Mouse (Mus musculus) heart, adult 2 months (tissue): ENCODE measurements around the gene Rgsl1. TPM values are rescaled to one million over a fixed set of nuclear protein-coding genes. Genes with fewer than 3 reads are reported as not detected.
"Not testable (repeated sequence)": the region's sequence is repeated elsewhere in the genome, so short reads cannot be mapped to it uniquely, and the experiment has no call there.

Experiments used
- DNase-seq, 2 experiments: peaks; one replicate each; pipeline ENCODE4 v3.0.0; 2021
- H3K27ac ChIP-seq: fragments of 200-600 bp; 2 replicates; pipeline ENCODE4 v1.8.1; 2022
- H3K27me3 ChIP-seq: fragments of 200-500 bp; 2 replicates; pipeline ENCODE4 v1.6.1; 2012; ENCODE audit warnings: mild to moderate bottlenecking, low read length, inconsistent platforms, mixed read lengths; ENCODE audit not compliant: control insufficient read depth, insufficient read depth
- H3K36me3 ChIP-seq: fragments of 200-500 bp; 2 replicates; pipeline ENCODE4 v1.6.1; 2012; ENCODE audit warnings: low read length, inconsistent platforms; ENCODE audit not compliant: control insufficient read depth, insufficient read depth
- H3K4me1 ChIP-seq: fragments of 200-500 bp; 2 replicates; pipeline ENCODE4 v1.6.1; 2011; ENCODE audit warnings: low read length; ENCODE audit not compliant: control insufficient read depth, insufficient read depth
- H3K4me3 ChIP-seq: fragments of 200-600 bp; 2 replicates; pipeline ENCODE4 v1.8.1; 2022
- H3K79me2 ChIP-seq: fragments of 200-500 bp; replicated peaks from 2 replicates; pipeline ENCODE4 v1.6.1; 2012; ENCODE audit warnings: mild to moderate bottlenecking, inconsistent platforms, low read length, moderate library complexity, mixed read lengths; ENCODE audit not compliant: control insufficient read depth, insufficient read depth
- H3K9ac ChIP-seq: fragments of 200-500 bp; 2 replicates; pipeline ENCODE4 v1.6.1; 2012; ENCODE audit warnings: low read depth, mild to moderate bottlenecking, control low read depth, inconsistent platforms, low read length, mixed read lengths
- CTCF ChIP-seq: fragments of 200-600 bp; IDR thresholded peaks from 2 replicates; pipeline ENCODE4 v1.8.1; 2022; ENCODE audit warnings: antibody characterized with exemption, mild to moderate bottlenecking, moderate library complexity
- EP300 ChIP-seq: fragments of 200-500 bp; IDR thresholded peaks from 2 replicates; pipeline ENCODE4 v1.6.1; 2011; ENCODE audit warnings: low read depth, low read length, control low read depth; ENCODE audit not compliant: insufficient read depth
- POLR2A ChIP-seq: fragments of 200-500 bp; IDR thresholded peaks from 2 replicates; pipeline ENCODE4 v1.6.1; 2011; ENCODE audit warnings: mild to moderate bottlenecking, low read depth, low read length, control low read depth; ENCODE audit not compliant: insufficient read depth
- WGBS: fragments of 180-500 bp; shearing (Covaris S2); methylation state at CpG from one replicate; pipeline ENCODE4 v1.1.7; 2018; 5-methylcytosine and 5-hydroxymethylcytosine counted together
- intact Hi-C: fragments of 180-260 bp; cut with DNase I; formaldehyde crosslinking; loops from one replicate; pipeline ENCODE4 v1.15.1; 2025
- polyA plus RNA-seq: library from polyadenylated mRNA; depleted of rRNA; stranded (reverse); fragments of >200 nt; gene quantifications from 2 replicates; pipeline ENCODE4 v1.2.3, GENCODE M21; 2012
- total RNA-seq, 2 experiments: library from RNA; stranded (reverse); gene quantifications; 2 replicates each; pipeline ENCODE4 v1.2.3; 2021

Rgsl1 gene
- total and polyA plus RNA-seq, 3 experiments = not detected

DNA sequence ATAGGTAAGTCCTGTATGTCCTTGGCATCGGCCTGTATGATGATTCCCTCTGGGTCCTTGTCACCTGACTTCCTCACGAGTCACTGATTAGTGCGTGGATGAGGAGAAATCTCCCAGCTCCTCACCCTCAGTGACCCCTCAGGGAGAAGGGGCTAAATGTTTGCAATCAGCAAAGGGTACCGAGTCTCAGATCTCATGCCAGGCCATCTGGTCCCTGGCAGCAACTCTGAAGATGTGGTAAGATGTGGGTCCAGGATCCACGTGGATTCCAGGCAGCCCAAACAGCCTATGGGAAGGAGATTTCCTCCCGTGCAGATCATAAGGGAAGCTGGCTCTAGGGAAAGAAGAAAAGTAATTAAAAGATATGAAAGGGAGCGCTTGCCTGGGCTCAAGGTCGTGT is 12.0 kb upstream of the Rgsl1 start:
- Histone ChIP-seq H3K4me1 (no peaks in the 10 kb centered on the region), H3K9ac (no peak overlapping the region), H3K4me3 (no peak overlapping the region), H3K27me3 (no peaks in the 10 kb centered on the region), H3K36me3 (no peaks in the 10 kb centered on the region), H3K27ac (no peak overlapping the region), H3K79me2 (no peaks in the 10 kb centered on the region)
- intact Hi-C loops = no loop called here
- WGBS = 67% methylated on average over 8 of the region's 8 CpGs
- no peak for DNase-seq
- TF ChIP-seq POLR2A (no peak), EP300 (no peak), CTCF (no peak)

DNA sequence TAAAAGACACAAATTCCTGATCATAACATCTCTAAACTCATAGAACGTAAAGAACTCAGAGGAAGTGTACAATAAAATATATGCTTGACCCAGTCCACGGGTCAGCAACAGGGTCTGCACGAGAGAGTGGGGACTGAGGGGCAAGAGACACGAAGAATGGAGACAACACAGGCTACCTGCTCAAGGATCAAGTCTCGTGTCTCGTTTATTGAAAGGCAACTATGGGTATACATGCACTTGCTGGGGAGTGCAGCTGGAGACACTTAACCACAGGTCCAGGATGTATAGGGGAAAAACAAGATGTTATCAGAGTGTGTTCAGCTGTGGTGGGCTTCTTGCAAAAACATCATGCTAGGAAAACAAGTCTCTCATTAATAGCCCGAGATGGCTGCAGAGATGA is 8.8 kb upstream of the Rgsl1 start:
- H3K27ac ChIP-seq, H3K9ac ChIP-seq, H3K4me3 ChIP-seq, H3K36me3 ChIP-seq, H3K27me3 ChIP-seq, DNase-seq, H3K79me2 ChIP-seq, intact Hi-C loops, H3K4me1 ChIP-seq: not testable (repeated sequence)
- 62% methylated on average over 7 of the region's 7 CpGs for WGBS

DNA sequence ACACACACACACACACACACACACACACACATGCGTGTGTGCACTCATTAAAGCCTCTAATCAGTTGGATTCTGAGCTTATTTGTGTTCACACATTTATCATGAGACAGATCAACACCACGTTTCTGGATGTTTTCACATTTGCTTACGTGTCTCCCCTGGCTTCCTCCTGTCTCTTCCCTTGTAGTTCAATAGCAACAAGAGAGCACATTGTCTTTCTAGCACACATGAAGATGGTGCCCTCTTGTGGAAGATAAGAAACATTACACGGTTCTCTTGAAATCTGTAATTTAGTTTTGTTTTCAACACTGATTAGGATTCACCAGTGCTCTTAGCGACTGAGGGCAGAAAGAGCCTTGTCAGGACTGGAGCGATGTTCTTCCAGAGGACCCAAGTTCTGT is 2.9 kb upstream of the Rgsl1 start:
- Histone ChIP-seq H3K79me2 (no peaks in the 10 kb centered on the region), H3K4me1 (peaks cover 1% of the 10 kb centered on the region; the same call in 1 of the 2 replicates), H3K4me3 (no peak overlapping the region), H3K27ac (no peak overlapping the region), H3K36me3 (no peaks in the 10 kb centered on the region), H3K27me3 (no peaks in the 10 kb centered on the region), H3K9ac (no peak overlapping the region)
- intact Hi-C loops = no loop called here
- DNase-seq = no peak
- 19% methylated on average over 6 of the region's 6 CpGs for WGBS
- TF ChIP-seq POLR2A (no peak), EP300 (no peak), CTCF (peak; percentile 71)

DNA sequence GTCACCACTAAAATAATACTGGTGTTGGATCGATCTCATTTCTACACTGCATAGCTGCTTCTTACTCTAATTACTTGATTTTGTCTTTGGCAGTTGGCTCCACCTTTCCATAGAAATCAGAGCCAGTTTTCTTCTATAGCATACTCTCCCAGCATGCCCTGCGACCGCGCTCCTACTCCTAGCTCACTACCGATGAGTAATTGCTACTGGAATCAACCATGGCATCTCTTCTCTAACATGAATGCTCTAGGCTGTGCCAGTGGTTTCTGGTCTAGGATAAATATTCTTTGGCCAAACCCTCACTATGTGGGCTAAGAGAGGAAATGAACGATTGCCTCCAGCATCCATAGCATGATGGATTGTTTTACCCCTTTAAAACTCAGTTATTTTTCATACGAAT is 2.5 kb upstream of the Rgsl1 start:
- Histone ChIP-seq H3K4me1 (peaks cover 1% of the 10 kb centered on the region; the same call in 1 of the 2 replicates), H3K4me3 (no peak overlapping the region), H3K36me3 (no peaks in the 10 kb centered on the region), H3K9ac (no peak overlapping the region), H3K27me3 (no peaks in the 10 kb centered on the region), H3K27ac (no peak overlapping the region), H3K79me2 (no peaks in the 10 kb centered on the region)
- DNase-seq = no peak
- TF ChIP-seq POLR2A = no peak
- no peak for TF ChIP-seq EP300
- TF ChIP-seq CTCF = no peak
- intact Hi-C loops = no loop called here
- WGBS = 78% methylated on average over 7 of the region's 7 CpGs

DNA sequence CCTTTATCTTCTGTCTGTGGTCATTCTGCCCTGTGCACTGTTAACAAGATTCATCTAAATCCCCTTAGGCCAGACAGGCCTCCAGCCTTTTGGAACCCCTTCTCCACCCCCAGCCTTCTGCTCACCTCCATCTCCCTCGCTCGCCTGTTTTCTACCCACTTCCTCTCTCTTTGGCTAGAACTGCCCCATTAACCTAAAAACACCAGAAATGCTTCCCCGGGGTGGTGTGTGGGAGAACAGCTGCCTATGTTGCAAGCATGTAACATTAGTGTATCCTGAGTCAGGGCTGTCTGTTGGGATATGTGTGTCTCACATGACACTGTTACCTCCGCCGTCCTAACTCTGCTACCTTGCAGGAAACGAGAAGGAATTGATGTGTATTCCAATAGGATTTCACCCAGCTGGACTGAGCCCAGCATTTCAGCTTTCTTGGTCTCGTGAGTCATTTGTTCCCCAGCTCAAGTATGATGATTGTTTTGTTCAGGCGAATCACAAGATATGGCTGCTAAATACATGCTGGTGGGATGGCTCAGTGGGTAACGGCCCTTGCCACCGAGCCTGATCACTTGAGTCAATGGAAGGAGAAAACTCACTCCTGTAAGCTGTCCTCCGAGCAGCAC is 1.7 kb downstream of the Rgsl1 start:
- H3K4me1 ChIP-seq = peaks cover 1% of the 10 kb centered on the region; the same call in 1 of the 2 replicates
- H3K36me3 ChIP-seq = no peaks in the 10 kb centered on the region
- no peak overlapping the region for H3K27ac ChIP-seq
- H3K27me3 ChIP-seq = no peaks in the 10 kb centered on the region
- 68% methylated on average over 11 of the region's 11 CpGs for WGBS
- H3K9ac ChIP-seq = no peak overlapping the region
- intact Hi-C loops = no loop called here
- no peak for TF ChIP-seq POLR2A
- no peak for TF ChIP-seq EP300
- no peak for TF ChIP-seq CTCF
- DNase-seq = no peak
- H3K4me3 ChIP-seq = no peak overlapping the region
- H3K79me2 ChIP-seq = no peaks in the 10 kb centered on the region

DNA sequence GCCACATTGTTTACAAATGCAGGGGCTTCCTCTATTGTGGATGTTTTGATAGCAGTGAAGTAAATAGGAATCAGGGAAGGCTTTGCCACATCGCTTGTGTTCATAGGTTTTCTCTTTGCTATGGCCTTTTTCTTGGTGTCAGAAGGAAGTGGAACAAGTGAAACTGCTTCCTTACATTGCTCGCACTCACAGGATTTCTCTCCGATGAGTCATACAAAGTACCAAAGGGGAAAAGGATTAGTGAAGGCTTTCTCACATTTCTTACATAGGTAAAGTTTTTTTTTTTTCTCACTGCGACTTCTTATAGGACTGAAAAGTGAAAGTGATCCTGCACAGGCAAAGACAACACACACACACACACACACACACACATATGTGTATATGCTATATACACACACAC is 7.9 kb downstream of the Rgsl1 start:
- no peak for DNase-seq
- H3K27me3 ChIP-seq = no peaks in the 10 kb centered on the region
- no peak overlapping the region for H3K9ac ChIP-seq
- intact Hi-C loops = no loop called here
- no peaks in the 10 kb centered on the region for H3K79me2 ChIP-seq
- H3K36me3 ChIP-seq = no peaks in the 10 kb centered on the region
- H3K4me3 ChIP-seq = no peak overlapping the region
- no peak overlapping the region for H3K27ac ChIP-seq
- TF ChIP-seq CTCF = no peak
- no peak for TF ChIP-seq POLR2A
- no peak for TF ChIP-seq EP300
- no peaks in the 10 kb centered on the region for H3K4me1 ChIP-seq
- 36% methylated on average over 4 of the region's 4 CpGs for WGBS

DNA sequence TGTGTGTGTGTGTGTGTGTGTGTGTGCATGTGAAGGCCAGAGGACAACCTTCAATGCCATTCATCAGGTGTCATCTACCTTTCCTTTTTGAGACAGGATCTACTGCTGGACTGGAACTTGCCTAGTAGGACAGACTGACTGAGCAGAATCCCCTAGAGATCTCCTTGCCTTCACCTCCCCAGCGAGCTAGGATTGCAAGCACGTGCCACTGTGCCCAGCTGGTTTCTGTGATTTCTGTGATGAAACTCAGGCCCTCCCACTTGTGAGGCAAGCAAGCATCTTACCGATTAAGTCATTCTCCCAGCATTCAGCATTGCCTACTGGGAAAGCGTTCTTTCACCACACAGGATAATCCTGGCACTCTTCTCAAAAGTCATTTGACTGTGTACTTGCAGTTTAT is 13.2 kb downstream of the Rgsl1 start:
- intact Hi-C loops = no loop called here
- no peaks in the 10 kb centered on the region for H3K79me2 ChIP-seq
- no peak for TF ChIP-seq CTCF
- no peak for TF ChIP-seq EP300
- no peak for TF ChIP-seq POLR2A

More for the DNA sequence above, 13.2 kb downstream of the Rgsl1 start:
- DNase-seq = no peak
- Histone ChIP-seq H3K4me3 (no peak overlapping the region), H3K27ac (no peak overlapping the region), H3K27me3 (no peaks in the 10 kb centered on the region), H3K9ac (no peak overlapping the region), H3K4me1 (no peaks in the 10 kb centered on the region), H3K36me3 (no peaks in the 10 kb centered on the region)
- 65% methylated on average over 4 of the region's 4 CpGs for WGBS
